17 mouse cellular contexts compared by ENCODE assay signal in genomic region chr9:70047839-70048238, GRCm38 (mm10). TPM values are rescaled to one million over a fixed set of nuclear protein-coding genes. Genes with fewer than 3 reads are reported as not detected.
DNase-seq lines count a peak whose midpoint lies in the region; ATAC-seq and TF ChIP-seq lines count a peak whose summit lies in the region.
"Had no signal": no experiment of that assay in that cellular context is flagged by ENCODE, and none has a peak within 500 bp of the region (broad histone marks: within the 10 kb centered on the region; RNA-seq: fewer than 3 reads in every experiment).

No protein-coding gene starts in this region.

- no peak overlapping the region for H3K4me2 ChIP-seq in lung, embryonic 14.5 days
- H3K4me2 ChIP-seq in intestine, embryonic 15.5 days (replicated peaks): peak overlapping the region; percentile 22
- H3K4me2 ChIP-seq in stomach, postnatal 0 days (replicated peaks; ENCODE audit: low read depth): no peak overlapping the region
- H3K4me2 ChIP-seq: heart, embryonic 13.5 days; hindbrain, embryonic 12.5 days had no signal

- no peak overlapping the region for H3K9ac ChIP-seq in lung, embryonic 14.5 days
- H3K9ac ChIP-seq in intestine, embryonic 15.5 days: no peak overlapping the region
- no peak overlapping the region for H3K9ac ChIP-seq in stomach, postnatal 0 days (ENCODE audit: low read length)
- H3K9ac ChIP-seq: heart, embryonic 13.5 days; hindbrain, embryonic 12.5 days; liver, postnatal 0 days had no signal

- TF ChIP-seq EP300 in stomach, postnatal 0 days (optimal IDR thresholded peaks at IDR 0.05): no peak

- no peak overlapping the region for H3K4me3 ChIP-seq in lung, embryonic 14.5 days (ENCODE audit: low read depth, low read length)
- H3K4me3 ChIP-seq in intestine, embryonic 15.5 days (replicated peaks): no peak overlapping the region
- H3K4me3 ChIP-seq in stomach, postnatal 0 days (ENCODE audit: low read depth, low read length): no peak overlapping the region
- H3K4me3 ChIP-seq: forebrain, embryonic 10.5 days; heart, embryonic 13.5 days; hindbrain, embryonic 12.5 days; midbrain, embryonic 10.5 days had no signal

- H3K4me1 ChIP-seq in lung, embryonic 14.5 days (ENCODE audit: insufficient read depth): peaks cover 22% of the 10 kb centered on the region
- H3K4me1 ChIP-seq in intestine, embryonic 15.5 days (replicated peaks): peaks cover 21% of the 10 kb centered on the region
- peaks cover 4% of the 10 kb centered on the region; the same call in 1 of the 2 replicates for H3K4me1 ChIP-seq in stomach, postnatal 0 days (replicated peaks; ENCODE audit: control insufficient read depth, insufficient read depth)

- ATAC-seq in lung, embryonic 14.5 days (ENCODE audit: insufficient read depth): peak; percentile 50; the same call in 1 of the 2 replicates
- ATAC-seq in intestine, embryonic 15.5 days: peak; percentile 81
- ATAC-seq in stomach, postnatal 0 days (ENCODE audit: low FRiP score, low TSS enrichment): peak; percentile 69
- ATAC-seq: liver, postnatal 0 days had no signal

- no peaks in the 10 kb centered on the region for H3K36me3 ChIP-seq in lung, embryonic 14.5 days (ENCODE audit: insufficient read depth)
- no peaks in the 10 kb centered on the region for H3K36me3 ChIP-seq in intestine, embryonic 15.5 days
- H3K36me3 ChIP-seq in stomach, postnatal 0 days (ENCODE audit: control insufficient read depth, insufficient read depth, low read length): no peaks in the 10 kb centered on the region
- H3K36me3 ChIP-seq: forebrain, embryonic 10.5 days; heart, embryonic 13.5 days; hindbrain, embryonic 12.5 days; midbrain, embryonic 10.5 days had no signal

- H3K27me3 ChIP-seq in lung, embryonic 14.5 days (ENCODE audit: insufficient read depth, low read length): no peaks in the 10 kb centered on the region
- H3K27me3 ChIP-seq in intestine, embryonic 15.5 days (replicated peaks): no peaks in the 10 kb centered on the region
- no peaks in the 10 kb centered on the region for H3K27me3 ChIP-seq in stomach, postnatal 0 days (ENCODE audit: control insufficient read depth, insufficient read depth, low read length)
- H3K27me3 ChIP-seq: heart, embryonic 13.5 days; hindbrain, embryonic 12.5 days had no signal

- DNase-seq in lung, embryonic 14.5 days: peak; percentile 47
- no peak for DNase-seq in lung, postnatal 14 days
- peak; percentile 73 for DNase-seq in NIH3T3 (ENCODE audit: low read depth)
- DNase-seq in stomach, postnatal 0 days (ENCODE audit: low spot score): no peak
- no peak for DNase-seq in gastrocnemius, adult 8-10 months (ENCODE audit: low spot score in 2 of 2)
- DNase-seq in adrenal gland, postnatal 25 days: no peak
- DNase-seq: adrenal gland, adult 2 months; liver, postnatal 0 days; retina, postnatal 1 day; thymus, postnatal 14 days had no signal

- TF ChIP-seq CTCF in lung, embryonic 14.5 days (IDR thresholded peaks at IDR 0.05; ENCODE audit: low read depth): no peak
- no peak for TF ChIP-seq CTCF in stomach, postnatal 0 days (IDR thresholded peaks at IDR 0.05; ENCODE audit: low read depth)

- no peaks in the 10 kb centered on the region for H3K9me3 ChIP-seq in lung, embryonic 14.5 days (ENCODE audit: low read depth, low read length)
- H3K9me3 ChIP-seq in intestine, embryonic 15.5 days: no peaks in the 10 kb centered on the region
- no peaks in the 10 kb centered on the region for H3K9me3 ChIP-seq in stomach, postnatal 0 days (ENCODE audit: control insufficient read depth, low read length)
- H3K9me3 ChIP-seq: forebrain, embryonic 10.5 days; heart, embryonic 13.5 days; hindbrain, embryonic 12.5 days; midbrain, embryonic 10.5 days had no signal

- 0 out of 2 replicates have a peak overlapping the region, but pooled peaks have one; percentile 79 for H3K27ac ChIP-seq in lung, embryonic 14.5 days (ENCODE audit: low read depth)
- H3K27ac ChIP-seq in intestine, embryonic 15.5 days: peak overlapping the region; percentile 62
- peak overlapping the region; percentile 77 for H3K27ac ChIP-seq in stomach, postnatal 0 days (replicated peaks)
- H3K27ac ChIP-seq: heart, embryonic 13.5 days; hindbrain, embryonic 12.5 days had no signal

- 34% methylated on average over 3 of the region's 3 CpGs for WGBS in lung, embryonic 14.5 days
- 35% methylated on average over 3 of the region's 3 CpGs for WGBS in intestine, embryonic 15.5 days
- 38% methylated on average over 3 of the region's 3 CpGs for WGBS in stomach, postnatal 0 days

RNA-seq across cellular contexts. Expression of gene Gcnt3, which starts 10.0 kb away (rescaled TPM):
- 0.18 and 0.21 TPM in 2 replicates for polyA plus RNA-seq in lung, embryonic 14.5 days (2014; fragmentation: Nextera tagmentation; extraction: Ambion mirVana)
- polyA plus RNA-seq in intestine, embryonic 15.5 days (2015; fragmentation: Nextera tagmentation; extraction: Ambion mirVana): 8.3 and 8.9 TPM in 2 replicates
- polyA plus RNA-seq in stomach, postnatal 0 days (2015; fragmentation: Nextera tagmentation; extraction: Ambion mirVana): 76.2 and 81.1 TPM in 2 replicates
- total RNA-seq in gastrocnemius, adult 8-10 months (2022): not detected
- not detected in 2 replicates for total RNA-seq in adrenal gland, postnatal 25 days (2021)
- total RNA-seq: gastrocnemius, adult 18-20 months; MEL had no signal
- polyA plus RNA-seq: adrenal gland, adult 2 months; forebrain, embryonic 10.5 days; heart, embryonic 13.5 days; hindbrain, embryonic 12.5 days; liver, postnatal 0 days; midbrain, embryonic 10.5 days had no signal

RNA-seq across cellular contexts. Expression of gene Gtf2a2, which starts 35.5 kb away (rescaled TPM):
- 223 and 228 TPM in 2 replicates for polyA plus RNA-seq in lung, embryonic 14.5 days (2014; fragmentation: Nextera tagmentation; extraction: Ambion mirVana)
- 177 and 182 TPM in 2 replicates for polyA plus RNA-seq in intestine, embryonic 15.5 days (2015; fragmentation: Nextera tagmentation; extraction: Ambion mirVana)
- 159 and 160 TPM in 2 replicates for polyA plus RNA-seq in stomach, postnatal 0 days (2015; fragmentation: Nextera tagmentation; extraction: Ambion mirVana)
- 10 to 100 TPM; 51.5 to 60.3 (median 56.9) TPM for total RNA-seq in gastrocnemius, adult 8-10 months (2022)
- 94.9 and 99.8 TPM in 2 replicates for total RNA-seq in adrenal gland, postnatal 25 days (2021)

RNA-seq across cellular contexts. Expression of gene Bnip2, which starts 58.6 kb away (rescaled TPM):
- polyA plus RNA-seq in lung, embryonic 14.5 days (2014; fragmentation: Nextera tagmentation; extraction: Ambion mirVana): 129 and 139 TPM in 2 replicates
- polyA plus RNA-seq in intestine, embryonic 15.5 days (2015; fragmentation: Nextera tagmentation; extraction: Ambion mirVana): 67.0 and 72.1 TPM in 2 replicates
- 59.2 and 65.6 TPM in 2 replicates for polyA plus RNA-seq in stomach, postnatal 0 days (2015; fragmentation: Nextera tagmentation; extraction: Ambion mirVana)
- total RNA-seq in gastrocnemius, adult 8-10 months (2022): 10 to 100 TPM; 77.2 to 83.2 (median 79.7) TPM
- 98.6 and 103 TPM in 2 replicates for total RNA-seq in adrenal gland, postnatal 25 days (2021)

Comparison
In these comparisons a context has a peak if more than half of its experiments do, and no peak if none do; other contexts are left out.
1. DNase-seq: peak in lung, embryonic 14.5 days (single experiment) and NIH3T3 (single experiment); none in lung, postnatal 14 days (single experiment), stomach, postnatal 0 days (single experiment), gastrocnemius, adult 8-10 months (0 of 2) and adrenal gland, postnatal 25 days (single experiment).
2. Peak in every context shown above with its lines, with median percentiles within 50 percentile points of each other: ATAC-seq and H3K27ac ChIP-seq.